Mouse (Mus musculus): ENCODE measurements around the gene Gbf1. TPM values are rescaled to one million over a fixed set of nuclear protein-coding genes. Genes with fewer than 3 reads are reported as not detected.

Gbf1 gene
- polyA plus RNA-seq, 1 experiment from 2014 or later: 41.8 TPM

DNA sequence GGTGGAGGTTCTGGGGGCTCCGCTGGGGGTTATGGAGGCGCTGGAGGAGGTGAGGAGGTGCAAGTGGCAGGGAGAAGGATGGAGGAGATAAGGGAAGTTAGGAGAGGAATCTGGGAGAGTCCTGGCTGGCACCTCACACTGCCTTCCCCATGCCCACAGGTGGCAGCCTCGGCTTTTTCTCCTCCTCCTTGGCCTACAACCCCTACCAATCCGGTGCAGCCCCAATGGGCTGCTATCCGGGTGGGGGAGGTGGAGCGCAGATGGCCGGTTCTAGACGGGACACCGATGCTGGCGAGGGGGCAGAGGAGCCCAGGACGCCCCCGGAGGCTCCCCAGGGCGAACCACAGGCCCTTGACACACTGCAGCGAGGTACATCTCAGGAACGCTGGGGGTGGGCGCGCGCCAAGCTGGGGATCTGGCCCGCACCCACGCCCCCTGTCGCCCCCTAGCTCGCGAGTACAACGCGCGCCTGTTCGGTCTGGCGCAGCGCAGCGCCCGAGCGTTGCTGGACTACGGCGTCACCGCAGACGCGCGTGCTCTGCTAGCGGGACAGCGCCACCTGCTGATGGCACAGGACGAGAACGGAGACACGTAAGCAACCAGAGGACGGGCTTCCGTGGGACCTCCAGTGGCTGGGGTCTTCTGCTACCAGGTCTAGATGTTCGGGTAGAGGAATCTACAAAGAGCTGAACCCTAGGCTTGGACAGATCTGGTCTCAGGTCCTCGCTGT is 156.6 kb downstream of the Gbf1 start:
- peaks cover 80% of the 10 kb centered on the region for H3K27me3 ChIP-seq (ENCODE audit: poor library complexity, severe bottlenecking)
- DNase-seq (ENCODE audit: extremely low spot score, low spot score): peak; percentile 84
- peaks cover 23% of the 10 kb centered on the region; the same call in 1 of the 2 replicates for H3K36me3 ChIP-seq (replicated peaks)
- H3K4me1 ChIP-seq: peaks cover 40% of the 10 kb centered on the region
- H3K4me3 ChIP-seq: peak overlapping the region; percentile 53
- no peaks in the 10 kb centered on the region for H3K9me3 ChIP-seq
- 2% methylated on average over 47 of the region's 47 CpGs for WGBS
- H3K27ac ChIP-seq: peak overlapping the region; percentile 67

DNA sequence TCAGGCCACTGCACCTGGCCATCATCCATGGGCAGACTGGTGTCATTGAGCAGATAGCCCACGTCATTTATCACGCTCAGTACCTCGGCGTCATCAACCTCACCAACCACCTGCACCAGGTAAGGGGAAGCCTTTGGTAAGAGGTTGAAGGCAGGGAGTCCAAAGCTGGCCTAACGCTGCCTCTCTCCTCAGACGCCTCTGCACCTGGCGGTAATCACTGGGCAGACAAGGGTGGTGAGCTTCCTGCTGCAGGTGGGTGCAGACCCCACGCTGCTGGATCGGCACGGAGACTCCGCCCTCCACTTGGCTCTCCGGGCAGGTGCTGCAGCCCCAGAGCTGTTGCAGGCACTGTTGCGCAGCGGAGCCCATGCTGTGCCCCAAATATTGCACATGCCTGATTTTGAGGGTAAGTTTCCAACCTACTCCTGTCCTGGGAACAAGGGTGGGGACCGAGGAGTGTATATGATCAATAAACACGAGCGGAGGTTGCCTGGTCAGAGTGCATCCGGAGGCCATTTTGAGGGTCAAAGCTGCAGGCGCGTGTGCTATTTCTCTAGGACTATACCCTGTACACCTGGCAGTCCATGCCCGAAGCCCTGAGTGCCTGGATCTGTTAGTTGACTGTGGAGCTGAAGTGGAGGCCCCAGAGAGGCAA is 157.5 kb downstream of the Gbf1 start:
- H3K27ac ChIP-seq: no peak overlapping the region
- DNase-seq (ENCODE audit: extremely low spot score, low spot score): no peak
- 79% methylated on average over 21 of the region's 21 CpGs for WGBS
- H3K4me1 ChIP-seq: peaks cover 40% of the 10 kb centered on the region
- peaks cover 23% of the 10 kb centered on the region; the same call in 1 of the 2 replicates for H3K36me3 ChIP-seq (replicated peaks)
- peaks cover 89% of the 10 kb centered on the region for H3K27me3 ChIP-seq (ENCODE audit: poor library complexity, severe bottlenecking)
- no peaks in the 10 kb centered on the region for H3K9me3 ChIP-seq
- peak overlapping the region; percentile 53; the same call in 1 of the 2 replicates for H3K4me3 ChIP-seq

DNA sequence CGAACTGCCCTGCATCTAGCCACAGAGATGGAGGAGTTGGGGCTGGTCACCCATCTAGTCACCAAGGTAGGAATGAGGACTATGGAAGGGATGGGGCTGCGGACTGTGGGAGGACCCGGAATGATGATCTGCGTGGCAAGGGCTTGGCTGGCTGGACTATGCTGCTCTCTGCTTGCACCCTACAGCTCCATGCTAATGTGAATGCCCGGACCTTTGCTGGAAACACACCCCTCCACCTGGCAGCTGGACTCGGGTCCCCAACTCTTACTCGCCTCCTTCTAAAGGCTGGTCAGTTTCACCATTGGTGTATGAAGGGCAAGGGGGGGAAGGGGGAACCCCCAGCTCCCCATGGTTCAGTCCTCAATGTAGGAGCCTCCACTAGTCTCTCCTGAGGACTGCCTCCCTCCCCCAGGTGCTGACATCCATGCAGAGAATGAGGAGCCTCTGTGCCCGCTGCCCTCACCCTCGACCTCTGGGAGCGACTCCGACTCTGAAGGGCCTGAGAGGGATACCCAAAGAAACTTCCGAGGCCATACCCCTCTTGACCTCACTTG is 158.1 kb downstream of the Gbf1 start:
- peaks cover 95% of the 10 kb centered on the region for H3K27me3 ChIP-seq (ENCODE audit: poor library complexity, severe bottlenecking)
- DNase-seq (ENCODE audit: extremely low spot score, low spot score): no peak
- no peak overlapping the region for H3K4me3 ChIP-seq
- no peaks in the 10 kb centered on the region for H3K9me3 ChIP-seq
- 92% methylated on average over 12 of the region's 12 CpGs for WGBS
- peaks cover 35% of the 10 kb centered on the region for H3K4me1 ChIP-seq
- peaks cover 23% of the 10 kb centered on the region; the same call in 1 of the 2 replicates for H3K36me3 ChIP-seq (replicated peaks)
- no peak overlapping the region for H3K27ac ChIP-seq

DNA sequence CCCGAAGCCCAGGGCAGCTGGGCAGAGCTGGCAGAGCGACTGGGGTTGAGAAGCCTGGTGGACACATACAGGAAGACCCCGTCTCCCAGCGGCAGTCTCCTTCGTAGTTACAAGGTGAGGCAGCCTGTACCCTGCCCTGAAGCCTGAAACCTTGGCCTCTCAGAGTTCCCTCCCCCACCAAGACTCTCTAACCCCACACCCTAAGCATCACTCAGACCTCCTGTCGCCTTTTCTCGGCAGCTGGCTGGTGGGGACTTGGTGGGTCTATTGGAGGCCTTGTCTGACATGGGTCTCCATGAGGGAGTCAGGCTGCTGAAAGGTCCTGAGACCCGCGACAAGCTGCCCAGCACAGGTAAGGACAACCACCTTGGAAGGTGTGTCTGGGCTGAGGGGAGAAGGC is 159.0 kb downstream of the Gbf1 start:
- Histone ChIP-seq H3K9me3 (no peaks in the 10 kb centered on the region), H3K4me3 (no peak overlapping the region), H3K36me3 (replicated peaks) (peaks cover 23% of the 10 kb centered on the region; the same call in 1 of the 2 replicates), H3K27me3 (ENCODE audit: poor library complexity, severe bottlenecking) (peaks cover 98% of the 10 kb centered on the region), H3K4me1 (peaks cover 32% of the 10 kb centered on the region), H3K27ac (no peak overlapping the region)
- 94% methylated on average over 9 of the region's 9 CpGs for WGBS
- no peak for DNase-seq (ENCODE audit: extremely low spot score, low spot score)

DNA sequence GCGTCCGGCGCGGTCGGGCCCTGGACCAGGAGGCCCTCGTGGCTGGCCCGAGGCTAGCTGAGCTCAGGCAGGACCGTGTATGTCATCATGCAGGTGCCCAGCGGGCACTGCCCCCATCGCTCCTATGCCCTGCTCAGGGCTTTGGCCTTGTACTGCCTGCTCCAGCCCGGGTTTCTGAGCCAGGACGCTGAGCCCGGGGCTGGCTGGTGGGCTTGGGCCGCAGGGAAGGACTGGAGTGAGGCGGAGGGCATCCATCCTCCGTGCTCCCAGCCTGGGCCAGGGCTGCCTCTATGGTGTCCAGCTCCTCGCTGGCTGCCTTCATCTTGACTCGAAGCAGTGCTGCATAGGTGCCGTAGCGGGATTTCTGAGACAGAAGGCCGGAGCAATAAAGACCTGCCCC is 160.3 kb downstream of the Gbf1 start:
- Histone ChIP-seq H3K9me3 (no peaks in the 10 kb centered on the region), H3K36me3 (replicated peaks) (peaks cover 23% of the 10 kb centered on the region; the same call in 1 of the 2 replicates), H3K4me3 (no peak overlapping the region), H3K4me1 (peaks cover 38% of the 10 kb centered on the region), H3K27ac (no peak overlapping the region), H3K27me3 (ENCODE audit: poor library complexity, severe bottlenecking) (peaks cover 98% of the 10 kb centered on the region)
- whole genome bisulfite sequencing: 93% methylated on average over 21 of the region's 21 CpGs
- no peak for DNase-seq (ENCODE audit: extremely low spot score, low spot score)

DNA sequence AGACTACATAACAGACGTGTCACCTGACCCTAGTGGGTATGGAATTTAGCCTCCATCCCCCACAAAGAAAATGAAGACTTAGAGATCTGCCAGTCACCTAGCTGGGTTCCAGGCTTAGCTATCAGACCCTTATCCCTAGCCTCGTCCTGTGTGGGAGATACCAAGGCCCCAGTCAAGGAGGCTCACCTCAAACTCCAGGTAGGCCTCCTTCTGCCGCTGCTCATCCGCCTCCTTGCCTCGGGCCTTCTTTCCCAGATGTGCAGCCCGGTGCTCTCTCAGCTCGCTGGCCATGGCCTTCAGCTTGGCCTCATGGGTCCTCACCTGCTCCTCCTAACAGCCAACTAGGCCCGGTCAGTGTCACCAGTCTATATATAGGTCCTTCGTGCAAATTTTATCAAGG is 160.8 kb downstream of the Gbf1 start:
- Histone ChIP-seq H3K9me3 (no peaks in the 10 kb centered on the region), H3K27me3 (ENCODE audit: poor library complexity, severe bottlenecking) (peaks cover 98% of the 10 kb centered on the region), H3K27ac (no peak overlapping the region), H3K4me1 (peaks cover 43% of the 10 kb centered on the region), H3K36me3 (replicated peaks) (peaks cover 23% of the 10 kb centered on the region; the same call in 1 of the 2 replicates), H3K4me3 (no peak overlapping the region)
- 86% methylated on average over 9 of the region's 9 CpGs for WGBS
- no peak for DNase-seq (ENCODE audit: extremely low spot score, low spot score)

DNA sequence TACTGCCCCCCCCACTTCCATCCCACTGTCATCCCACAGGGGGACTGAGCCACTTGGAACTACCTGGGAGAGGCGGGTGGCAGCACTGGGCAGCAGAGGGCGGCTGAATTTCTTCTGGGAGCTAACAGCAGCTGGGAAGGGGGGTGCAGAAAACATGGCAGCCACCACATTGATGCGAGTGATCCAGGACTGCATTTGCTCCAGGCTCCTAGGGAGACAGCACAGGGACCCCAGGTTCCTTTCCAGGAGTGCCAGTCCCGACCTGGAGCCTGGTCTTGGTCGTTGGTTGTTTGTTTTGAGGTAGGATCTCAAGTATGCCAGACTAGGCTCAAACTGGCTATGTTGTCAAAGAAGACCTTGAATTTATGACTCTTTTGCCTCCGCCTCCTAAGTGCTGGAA is 161.3 kb downstream of the Gbf1 start:
- Histone ChIP-seq H3K4me1 (peaks cover 44% of the 10 kb centered on the region), H3K9me3 (no peaks in the 10 kb centered on the region), H3K27me3 (ENCODE audit: poor library complexity, severe bottlenecking) (peaks cover 98% of the 10 kb centered on the region), H3K27ac (no peak overlapping the region), H3K36me3 (replicated peaks) (peaks cover 23% of the 10 kb centered on the region; the same call in 1 of the 2 replicates), H3K4me3 (no peak overlapping the region)
- 70% methylated on average over 6 of the region's 6 CpGs for WGBS
- no peak for DNase-seq (ENCODE audit: extremely low spot score, low spot score)

DNA sequence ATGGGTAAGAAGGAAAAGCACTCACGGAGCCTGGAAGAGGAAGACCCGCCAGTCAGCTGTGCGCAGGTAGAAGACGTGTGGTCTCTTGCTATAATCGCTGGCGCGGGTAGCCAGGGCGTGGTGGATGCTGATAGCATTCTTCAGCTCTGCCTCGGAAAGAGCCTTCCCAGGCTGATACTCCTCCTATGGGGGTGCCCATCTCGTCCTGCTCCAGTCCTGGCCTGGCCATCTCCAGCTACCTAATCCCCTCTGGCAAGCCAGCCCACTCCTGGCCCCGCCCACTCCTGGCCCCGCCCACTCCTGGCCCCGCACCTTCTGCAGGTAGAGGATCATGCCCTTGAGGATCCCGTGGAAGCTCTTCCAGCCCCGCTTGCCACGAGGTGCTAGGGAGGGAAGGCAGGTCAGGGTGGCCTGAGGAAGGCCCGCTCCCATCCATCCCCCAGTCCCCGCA is 161.9 kb downstream of the Gbf1 start:
- peak overlapping the region; percentile 4; the same call in 1 of the 2 replicates for H3K4me3 ChIP-seq
- DNase-seq (ENCODE audit: extremely low spot score, low spot score): no peak
- WGBS: 12% methylated on average over 18 of the region's 18 CpGs

DNA sequence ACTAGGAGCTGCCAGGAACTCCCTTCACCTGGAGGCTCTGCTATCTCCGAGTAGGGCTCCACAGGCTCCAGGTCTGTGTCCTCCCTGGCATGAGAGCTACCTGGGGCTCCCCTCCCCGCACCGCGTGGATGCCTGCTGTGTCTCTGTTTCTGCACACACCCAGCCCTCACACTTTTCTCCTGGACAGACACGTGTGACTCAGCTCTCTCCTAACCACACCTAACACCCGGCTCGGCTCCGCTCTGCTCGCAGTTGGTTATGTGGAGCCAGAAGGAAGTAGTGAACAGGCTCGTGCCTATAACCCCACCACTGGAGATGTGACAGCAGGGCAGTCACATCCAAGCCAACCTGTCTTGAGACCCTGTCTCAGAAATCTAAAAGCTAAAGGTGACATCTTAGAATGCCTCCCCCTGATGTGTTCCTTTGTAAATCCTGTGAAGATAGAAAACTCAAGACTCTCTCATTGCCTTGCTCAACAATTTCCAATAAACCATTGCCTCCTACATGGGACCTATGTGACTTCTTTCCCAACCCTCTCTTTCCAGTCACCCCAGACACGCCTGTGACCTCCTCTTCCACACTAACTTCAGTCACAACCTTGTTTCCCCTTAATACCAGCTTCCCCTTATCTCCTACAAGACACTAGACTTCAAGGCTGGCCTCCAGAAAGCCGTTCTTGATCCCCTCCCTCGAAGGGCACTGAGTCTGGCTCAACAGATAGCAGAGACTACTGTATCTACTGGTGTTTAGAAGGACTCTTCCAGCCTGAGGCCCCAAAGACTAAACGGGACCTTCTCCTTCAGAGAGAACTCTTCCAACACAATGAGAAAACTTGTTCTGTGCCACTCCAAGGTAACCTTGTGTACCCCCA is 162.8 kb downstream of the Gbf1 start:
- H3K4me1 ChIP-seq: peaks cover 47% of the 10 kb centered on the region
- H3K9me3 ChIP-seq: no peaks in the 10 kb centered on the region
- no peak for DNase-seq (ENCODE audit: extremely low spot score, low spot score)
- H3K4me3 ChIP-seq: no peak overlapping the region
- peaks cover 98% of the 10 kb centered on the region for H3K27me3 ChIP-seq (ENCODE audit: poor library complexity, severe bottlenecking)
- 43% methylated on average over 14 of the region's 14 CpGs for WGBS
- H3K36me3 ChIP-seq (replicated peaks): peaks cover 18% of the 10 kb centered on the region; the same call in 1 of the 2 replicates
- H3K27ac ChIP-seq: no peak overlapping the region

More for the DNA sequence above, 161.9 kb downstream of the Gbf1 start:
- Histone ChIP-seq H3K36me3 (replicated peaks) (peaks cover 23% of the 10 kb centered on the region; the same call in 1 of the 2 replicates), H3K27me3 (ENCODE audit: poor library complexity, severe bottlenecking) (peaks cover 98% of the 10 kb centered on the region), H3K9me3 (no peaks in the 10 kb centered on the region), H3K4me1 (peaks cover 44% of the 10 kb centered on the region), H3K27ac (no peak overlapping the region)

DNA sequence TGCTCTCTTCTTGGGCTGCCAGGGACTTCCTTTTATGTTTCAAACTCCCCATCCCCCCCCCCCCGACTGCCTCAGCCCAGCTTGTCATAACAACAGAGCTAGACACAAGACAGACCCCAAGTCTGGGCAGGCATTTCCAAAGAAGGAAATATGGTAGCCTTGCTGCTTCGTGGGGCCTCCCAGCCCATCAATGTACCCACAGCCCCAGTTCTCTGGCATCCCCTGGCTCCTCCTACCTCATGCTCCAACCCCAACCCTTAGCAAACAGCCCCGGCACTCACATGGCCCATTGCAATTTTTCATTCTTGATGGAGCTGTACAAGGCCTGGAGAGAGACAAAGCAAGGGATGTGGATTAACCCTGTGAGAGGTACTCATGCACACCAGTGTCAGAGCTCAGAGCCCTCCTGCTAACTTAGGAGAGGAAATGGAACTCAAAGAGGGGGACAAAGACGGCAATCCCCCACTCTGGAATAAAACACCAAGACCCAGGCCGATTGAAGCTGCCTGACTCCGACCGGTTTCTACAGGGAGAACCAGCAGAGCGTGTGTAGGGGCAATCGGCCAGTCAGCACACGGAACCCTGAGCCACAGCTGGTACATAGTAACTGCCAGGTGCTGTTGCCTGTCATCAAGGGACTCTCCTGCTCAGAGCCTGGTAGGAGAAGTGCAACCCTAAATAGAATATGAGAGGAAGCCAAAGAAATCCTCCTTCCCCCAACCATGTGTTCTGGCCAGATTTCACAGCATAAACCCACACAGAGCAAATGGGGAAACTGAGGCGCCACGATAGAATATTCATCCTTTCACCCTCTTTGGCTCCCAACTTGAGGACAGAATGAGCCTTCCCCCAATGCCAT is 163.7 kb downstream of the Gbf1 start:
- DNase-seq (ENCODE audit: extremely low spot score, low spot score): no peak
- H3K4me3 ChIP-seq: no peak overlapping the region
- peaks cover 10% of the 10 kb centered on the region; the same call in 1 of the 2 replicates for H3K36me3 ChIP-seq (replicated peaks)
- no peaks in the 10 kb centered on the region for H3K9me3 ChIP-seq
- no peak overlapping the region for H3K27ac ChIP-seq
- 55% methylated on average over 12 of the region's 12 CpGs for WGBS
- peaks cover 54% of the 10 kb centered on the region for H3K4me1 ChIP-seq
- H3K27me3 ChIP-seq (ENCODE audit: poor library complexity, severe bottlenecking): peaks cover 98% of the 10 kb centered on the region

DNA sequence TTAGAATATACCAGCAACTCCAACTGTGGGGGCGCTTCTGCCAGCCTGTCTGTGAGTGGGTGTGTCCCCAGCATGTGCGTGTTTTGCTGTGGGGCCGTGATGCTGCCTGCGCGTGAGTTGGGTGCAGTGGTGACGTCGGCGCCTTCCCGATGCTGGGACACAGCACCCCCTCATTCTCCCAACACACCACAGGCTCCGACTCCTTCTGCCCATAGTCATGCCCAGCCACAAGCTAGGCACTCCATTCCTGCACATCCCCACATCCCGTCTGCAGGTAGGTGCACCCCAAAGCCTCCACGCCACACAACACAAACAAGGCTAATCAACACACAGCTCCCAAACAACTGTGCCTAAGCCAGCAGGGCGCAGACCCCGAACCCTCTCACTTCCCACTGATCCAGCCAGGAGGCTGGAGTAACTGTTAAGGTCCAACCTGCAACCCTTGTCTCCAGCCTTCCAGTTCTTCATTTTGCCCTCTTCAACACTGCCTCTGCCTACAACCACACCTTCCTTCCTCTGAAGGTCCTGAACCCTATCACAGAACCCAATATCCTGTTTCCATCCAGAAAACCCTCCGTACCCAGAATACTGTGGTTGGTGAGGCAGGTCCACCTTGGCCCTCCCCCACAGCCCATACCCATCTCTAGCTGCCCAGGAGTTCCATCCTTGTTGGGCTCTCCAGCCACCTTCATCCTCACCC is 164.7 kb downstream of the Gbf1 start:
- no peak for DNase-seq (ENCODE audit: extremely low spot score, low spot score)
- H3K27ac ChIP-seq: no peak overlapping the region
- H3K9me3 ChIP-seq: no peaks in the 10 kb centered on the region
- H3K27me3 ChIP-seq (ENCODE audit: poor library complexity, severe bottlenecking): peaks cover 98% of the 10 kb centered on the region
- no peaks in the 10 kb centered on the region for H3K36me3 ChIP-seq (replicated peaks)
- peaks cover 64% of the 10 kb centered on the region for H3K4me1 ChIP-seq
- 38% methylated on average over 15 of the region's 15 CpGs for WGBS
- peak overlapping the region; percentile 46 for H3K4me3 ChIP-seq
